Mouse (Mus musculus): ENCODE measurements at regions not wholly inside any gene's neighbourhood (a gene's known extent, or its start where the extent isn't known, plus 50 kb on each side); places are given as distances from the start of the nearest gene placed in this dataset.

DNA sequence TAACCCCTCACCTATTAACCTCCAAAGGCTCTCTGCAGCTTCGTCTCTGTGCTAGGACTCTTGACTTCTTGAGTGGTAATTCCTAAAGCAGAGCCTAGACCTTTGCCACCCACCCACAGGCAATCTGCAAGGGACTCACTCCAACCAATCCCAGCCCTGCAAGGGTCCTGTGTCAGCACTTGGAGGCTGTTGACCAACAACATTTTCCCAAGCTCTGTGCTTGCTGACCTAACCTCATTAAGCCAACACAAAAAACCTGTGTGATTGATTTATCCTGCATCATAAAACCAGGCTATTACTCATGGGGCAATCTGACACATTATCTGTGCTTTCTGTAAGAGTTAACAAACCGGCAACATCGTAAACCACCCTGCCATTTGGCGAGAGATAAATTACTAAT lies 61.4 kb upstream of the Sox9 start:
- TF ChIP-seq CTCF (IDR thresholded peaks at IDR 0.05; ENCODE audit: low read depth, low read length) (no peak), POLR2A (IDR thresholded peaks at IDR 0.05; ENCODE audit: extremely low read depth, insufficient read depth, low read length) (no peak)
